ENCODE assay signal across 8 mouse cellular contexts in the genomic region with DNA sequence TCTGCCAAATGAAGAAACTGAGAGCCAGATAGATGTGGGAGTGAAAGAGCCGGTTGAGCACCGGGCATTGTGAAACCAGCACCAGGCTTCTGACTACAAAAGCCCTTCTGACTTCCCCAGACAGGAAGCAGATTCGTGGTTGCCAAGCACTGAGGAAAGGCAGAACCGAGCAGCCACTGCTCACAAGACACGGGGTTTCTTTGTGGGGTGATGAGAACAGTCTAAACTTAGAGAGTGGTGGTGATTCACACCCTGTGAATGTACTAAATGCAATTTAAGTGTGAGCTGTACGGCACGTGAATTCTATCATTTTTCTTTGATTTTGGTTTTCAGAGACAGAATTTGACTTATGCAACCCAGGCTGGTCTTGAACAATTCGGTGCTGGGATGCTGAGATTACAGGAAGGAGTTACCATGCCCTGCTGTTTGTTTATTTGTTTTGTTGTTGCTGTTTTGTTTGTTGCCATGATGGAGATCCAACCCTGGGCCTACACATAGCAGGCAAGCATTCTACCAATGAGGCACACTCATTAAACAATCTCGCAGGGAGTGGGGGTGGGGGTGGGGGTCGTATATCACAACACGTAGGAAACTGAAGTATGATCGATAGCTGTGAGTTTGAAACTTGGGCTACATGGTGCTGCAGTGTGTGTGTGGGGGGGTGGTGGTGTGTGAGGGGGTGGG.
A peak's percentile ranks its signal among the peaks of the same experiment; 100 is the strongest.
DNase-seq lines count a peak whose midpoint lies in the region; ATAC-seq lines count a peak whose summit lies in the region.

No protein-coding gene starts in this region.

- H3K4me2 ChIP-seq in neural tube, embryonic 13.5 days = no peak overlapping the region
- H3K4me2 ChIP-seq in midbrain, embryonic 11.5 days = no peak overlapping the region

- H3K27me3 ChIP-seq in neural tube, embryonic 13.5 days = no peaks in the 10 kb centered on the region
- no peaks in the 10 kb centered on the region for H3K27me3 ChIP-seq in midbrain, embryonic 11.5 days (ENCODE audit: control insufficient read depth, insufficient read depth, low read length)

- DNase-seq in neural tube, embryonic 10.5 days (ENCODE audit: extremely low spot score, low spot score) = no peak
- peak; percentile 97 for DNase-seq in fibroblast of lung, adult 2 months (ENCODE audit: low read depth)
- peak; percentile 67 for DNase-seq in lung, postnatal 4 days
- peak; percentile 48 to 69 for DNase-seq in spleen, postnatal 4 days (ENCODE audit: low spot score in 2 of 2)
- no peak for DNase-seq in yolk sac, embryonic 10.5 days (ENCODE audit: low spot score)
- DNase-seq in midbrain, embryonic 11.5 days (ENCODE audit: low spot score, missing footprints) = no peak

- H3K9ac ChIP-seq in neural tube, embryonic 13.5 days = no peak overlapping the region
- H3K9ac ChIP-seq in midbrain, embryonic 11.5 days (ENCODE audit: low read length) = no peak overlapping the region

- H3K9me3 ChIP-seq in neural tube, embryonic 13.5 days = no peaks in the 10 kb centered on the region
- no peaks in the 10 kb centered on the region for H3K9me3 ChIP-seq in midbrain, embryonic 11.5 days (ENCODE audit: control insufficient read depth, low read length)

- peak; percentile 53; the same call in 1 of the 2 replicates for ATAC-seq in neural tube, embryonic 13.5 days (ENCODE audit: low read depth)
- ATAC-seq in inflammation-experienced regulatory T-cells, adult 6 months = peak; percentile 84
- no peak for ATAC-seq in midbrain, embryonic 11.5 days (ENCODE audit: low FRiP score)

- H3K4me3 ChIP-seq in neural tube, embryonic 13.5 days = no peak overlapping the region
- H3K4me3 ChIP-seq in midbrain, embryonic 11.5 days (ENCODE audit: low read depth, low read length) = no peak overlapping the region

- WGBS in neural tube, embryonic 13.5 days = 70% methylated on average over 12 of the region's 12 CpGs
- 86% methylated on average over 12 of the region's 12 CpGs for WGBS in midbrain, embryonic 11.5 days

- H3K4me1 ChIP-seq in neural tube, embryonic 13.5 days (replicated peaks) = no peaks in the 10 kb centered on the region; the same call in 1 of the 2 replicates
- no peaks in the 10 kb centered on the region for H3K4me1 ChIP-seq in midbrain, embryonic 11.5 days (ENCODE audit: control insufficient read depth, insufficient read depth, low read length)

- no peak overlapping the region for H3K27ac ChIP-seq in neural tube, embryonic 13.5 days (replicated peaks)
- no peak overlapping the region for H3K27ac ChIP-seq in midbrain, embryonic 11.5 days (ENCODE audit: low read depth, low read length)

- H3K36me3 ChIP-seq in neural tube, embryonic 13.5 days = no peaks in the 10 kb centered on the region
- no peaks in the 10 kb centered on the region for H3K36me3 ChIP-seq in midbrain, embryonic 11.5 days (ENCODE audit: control insufficient read depth, insufficient read depth, low read length)

Comparison
In these comparisons a context has a peak if more than half of its experiments do, and no peak if none do; other contexts are left out.
1. DNase-seq: peak in fibroblast of lung, adult 2 months (single experiment), lung, postnatal 4 days (2 of 2) and spleen, postnatal 4 days (2 of 2); none in neural tube, embryonic 10.5 days (single experiment), yolk sac, embryonic 10.5 days (single experiment) and midbrain, embryonic 11.5 days (single experiment).